Mouse (Mus musculus): ENCODE measurements around the gene C1qtnf12. TPM values are rescaled to one million over a fixed set of nuclear protein-coding genes. Genes with fewer than 3 reads are reported as not detected.

Gene C1qtnf12
- polyA plus RNA-seq, 1 experiment, result 31.6 TPM

GRCm38 (mm10) chr4:155981436-155982082 lies 19.4 kb downstream of the C1qtnf12 start:
- TF ChIP-seq POLR2A (IDR thresholded peaks at IDR 0.05; ENCODE audit: control insufficient read depth, low read depth, low read length), result no peak
- no peak for TF ChIP-seq CTCF (IDR thresholded peaks at IDR 0.05; ENCODE audit: control insufficient read depth, insufficient read depth, insufficient replicate concordance, low read depth, low read length)
- Histone ChIP-seq H3K4me3 (ENCODE audit: control insufficient read depth, low read depth, low read length) (no peak overlapping the region), H3K27me3 (ENCODE audit: control insufficient read depth, insufficient read depth, low read length) (no peaks in the 10 kb centered on the region), H3K36me3 (ENCODE audit: control insufficient read depth, insufficient read depth, low read length) (no peaks in the 10 kb centered on the region), H3K27ac (ENCODE audit: control insufficient read depth, insufficient read depth, low read depth, low read length) (no peak overlapping the region), H3K4me1 (ENCODE audit: control insufficient read depth, insufficient read depth, low read length) (no peaks in the 10 kb centered on the region; the same call in 1 of the 2 replicates)

DNA sequence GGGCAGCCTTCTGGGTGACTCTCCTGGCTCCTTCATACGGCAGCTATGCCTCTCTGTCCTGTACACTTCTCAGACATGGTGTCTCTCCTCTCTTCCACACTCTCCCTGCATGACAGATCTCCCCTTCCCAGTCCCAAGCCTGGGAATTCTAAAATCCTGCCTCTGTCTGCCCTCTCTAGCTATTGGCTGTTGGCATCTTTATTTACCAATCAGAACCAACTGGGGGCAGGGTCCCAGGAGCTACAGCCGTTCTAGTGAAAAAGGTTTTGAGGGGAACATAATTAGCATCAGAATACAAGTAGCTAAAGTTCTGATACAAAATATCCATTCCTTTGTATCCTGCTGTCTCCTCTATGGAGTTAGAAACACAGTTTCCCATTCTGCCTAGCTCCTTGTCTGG lies 21.7 kb downstream of the C1qtnf12 start:
- no peaks in the 10 kb centered on the region; the same call in 1 of the 2 replicates for H3K4me1 ChIP-seq (ENCODE audit: control insufficient read depth, insufficient read depth, low read length)
- TF ChIP-seq POLR2A (IDR thresholded peaks at IDR 0.05; ENCODE audit: control insufficient read depth, low read depth, low read length) (no peak), CTCF (IDR thresholded peaks at IDR 0.05; ENCODE audit: control insufficient read depth, insufficient read depth, insufficient replicate concordance, low read depth, low read length) (no peak)

DNA sequence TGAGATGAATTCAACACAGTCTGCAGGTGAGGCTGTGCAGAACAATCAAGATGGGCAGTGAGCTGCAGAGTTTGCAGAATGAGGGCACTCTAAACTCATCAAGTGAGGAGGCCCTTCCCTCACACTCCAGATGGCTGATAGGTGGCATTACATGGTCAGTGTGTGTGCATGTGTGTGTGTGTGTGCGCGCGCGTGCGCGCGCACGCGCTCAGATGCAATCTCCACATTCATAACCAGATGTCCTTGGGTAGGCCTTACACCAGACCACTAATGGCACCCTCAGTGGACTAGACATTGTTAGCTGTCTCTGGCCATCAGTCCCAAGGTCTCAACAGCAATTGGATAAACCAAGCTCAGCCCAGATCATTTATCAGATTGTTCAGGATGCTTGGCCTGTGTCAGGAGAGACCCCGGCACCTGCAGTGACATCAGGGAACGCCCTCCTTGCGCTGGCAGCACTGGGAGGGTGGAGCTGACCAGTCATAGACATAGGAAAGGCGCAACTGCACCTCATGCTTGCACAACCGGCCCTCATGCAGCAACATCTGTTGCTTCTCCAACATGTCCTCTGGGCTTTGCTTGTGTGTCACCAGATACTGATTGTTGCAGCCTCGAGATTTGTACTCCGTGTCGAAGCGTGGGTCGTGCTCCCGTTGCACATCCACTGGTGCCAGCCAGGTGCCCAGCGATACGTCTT lies 29.2 kb downstream of the C1qtnf12 start:
- peaks cover 10% of the 10 kb centered on the region for H3K4me1 ChIP-seq (ENCODE audit: control insufficient read depth, insufficient read depth, low read length)
- peak overlapping the region; percentile 92 for H3K4me3 ChIP-seq (ENCODE audit: control insufficient read depth, low read depth, low read length)
- TF ChIP-seq CTCF (IDR thresholded peaks at IDR 0.05; ENCODE audit: control insufficient read depth, insufficient read depth, insufficient replicate concordance, low read depth, low read length), result no peak
- no peak for TF ChIP-seq POLR2A (IDR thresholded peaks at IDR 0.05; ENCODE audit: control insufficient read depth, low read depth, low read length)
- no peaks in the 10 kb centered on the region for H3K27me3 ChIP-seq (ENCODE audit: control insufficient read depth, insufficient read depth, low read length)
- H3K27ac ChIP-seq (ENCODE audit: control insufficient read depth, insufficient read depth, low read depth, low read length), result peak overlapping the region; percentile 88; the same call in 1 of the 2 replicates
- no peaks in the 10 kb centered on the region for H3K36me3 ChIP-seq (ENCODE audit: control insufficient read depth, insufficient read depth, low read length)

More for the DNA sequence above, 21.7 kb downstream of the C1qtnf12 start:
- Histone ChIP-seq H3K27me3 (ENCODE audit: control insufficient read depth, insufficient read depth, low read length) (no peaks in the 10 kb centered on the region), H3K4me3 (ENCODE audit: control insufficient read depth, low read depth, low read length) (peak overlapping the region; percentile 53), H3K27ac (ENCODE audit: control insufficient read depth, insufficient read depth, low read depth, low read length) (no peak overlapping the region), H3K36me3 (ENCODE audit: control insufficient read depth, insufficient read depth, low read length) (no peaks in the 10 kb centered on the region)

GRCm38 (mm10) chr4:155991908-155992230 lies 29.8 kb downstream of the C1qtnf12 start:
- peak overlapping the region; percentile 88 for H3K27ac ChIP-seq (ENCODE audit: control insufficient read depth, insufficient read depth, low read depth, low read length)

DNA sequence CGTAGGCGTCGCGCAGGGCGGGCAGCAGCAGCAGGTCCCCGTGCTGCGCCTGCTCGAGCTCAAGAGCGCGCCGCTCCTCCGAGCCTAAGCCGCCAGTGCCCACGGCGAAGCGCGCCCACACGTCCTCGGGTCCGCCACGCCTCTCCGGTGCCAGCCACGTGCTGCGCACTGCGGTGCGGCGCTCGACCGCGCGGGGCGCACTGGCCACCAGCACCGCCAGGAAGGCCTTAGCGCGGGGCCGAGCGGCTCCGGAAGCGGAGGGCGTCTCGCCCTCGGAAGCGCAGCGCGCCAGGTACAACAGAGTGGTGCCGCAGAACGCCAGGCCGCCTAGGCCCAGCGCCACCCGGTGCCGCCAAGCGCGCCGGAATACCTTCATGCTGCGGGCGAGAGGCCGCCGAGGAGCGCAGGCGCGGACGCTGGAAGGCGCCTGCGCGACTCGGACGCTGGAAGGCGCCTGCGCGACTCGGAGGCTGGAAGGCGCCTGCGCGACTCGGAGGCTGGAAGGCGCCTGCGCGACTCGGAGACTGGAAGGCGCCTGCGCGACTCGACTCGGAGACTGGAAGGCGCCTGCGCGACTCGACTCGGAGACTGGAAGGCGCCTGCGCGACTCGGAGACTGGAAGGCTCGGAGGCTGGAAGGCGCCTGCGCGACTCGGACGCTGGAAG lies 30.3 kb downstream of the C1qtnf12 start, which contains the start of the genes B3galt6 and Sdf4:
Gene B3galt6, minus strand, starts transcription at position 409 of the 665 bp plus-strand sequence.
Gene Sdf4, plus strand, starts transcription at position 632 of the 665 bp plus-strand sequence.
- TF ChIP-seq CTCF (IDR thresholded peaks at IDR 0.05; ENCODE audit: control insufficient read depth, insufficient read depth, insufficient replicate concordance, low read depth, low read length), result peak; percentile 69
- TF ChIP-seq POLR2A (IDR thresholded peaks at IDR 0.05; ENCODE audit: control insufficient read depth, low read depth, low read length), result peak; percentile 76
- H3K36me3 ChIP-seq (ENCODE audit: control insufficient read depth, insufficient read depth, low read length), result no peaks in the 10 kb centered on the region
- no peaks in the 10 kb centered on the region for H3K27me3 ChIP-seq (ENCODE audit: control insufficient read depth, insufficient read depth, low read length)
- H3K4me3 ChIP-seq (ENCODE audit: control insufficient read depth, low read depth, low read length), result peak within 1 kb of the TSS; percentile 92
- peak within 1 kb of the TSS; percentile 94 for H3K27ac ChIP-seq (ENCODE audit: control insufficient read depth, insufficient read depth, low read depth, low read length)
- H3K4me1 ChIP-seq (ENCODE audit: control insufficient read depth, insufficient read depth, low read length), result peaks cover 10% of the 10 kb centered on the region

More at GRCm38 (mm10) chr4:155991908-155992230, 29.8 kb downstream of the C1qtnf12 start:
- H3K4me3 ChIP-seq (ENCODE audit: control insufficient read depth, low read depth, low read length), result peak overlapping the region; percentile 92
- no peak for TF ChIP-seq CTCF (IDR thresholded peaks at IDR 0.05; ENCODE audit: control insufficient read depth, insufficient read depth, insufficient replicate concordance, low read depth, low read length)
- no peak for TF ChIP-seq POLR2A (IDR thresholded peaks at IDR 0.05; ENCODE audit: control insufficient read depth, low read depth, low read length)
- H3K27me3 ChIP-seq (ENCODE audit: control insufficient read depth, insufficient read depth, low read length), result no peaks in the 10 kb centered on the region
- no peaks in the 10 kb centered on the region for H3K36me3 ChIP-seq (ENCODE audit: control insufficient read depth, insufficient read depth, low read length)
- H3K4me1 ChIP-seq (ENCODE audit: control insufficient read depth, insufficient read depth, low read length), result peaks cover 10% of the 10 kb centered on the region

- Histone ChIP-seq H3K36me3 (ENCODE audit: control insufficient read depth, insufficient read depth, low read length) (no peaks in the 10 kb centered on the region; the same call in 1 of the 2 replicates), H3K4me1 (ENCODE audit: control insufficient read depth, insufficient read depth, low read length) (peaks cover 10% of the 10 kb centered on the region), H3K27ac (ENCODE audit: control insufficient read depth, insufficient read depth, low read depth, low read length) (peak overlapping the region; percentile 94), H3K4me3 (ENCODE audit: control insufficient read depth, low read depth, low read length) (peak overlapping the region; percentile 91), H3K27me3 (ENCODE audit: control insufficient read depth, insufficient read depth, low read length) (no peaks in the 10 kb centered on the region)
- TF ChIP-seq POLR2A (IDR thresholded peaks at IDR 0.05; ENCODE audit: control insufficient read depth, low read depth, low read length) (peak; percentile 12; the same call in 1 of the 2 replicates), CTCF (IDR thresholded peaks at IDR 0.05; ENCODE audit: control insufficient read depth, insufficient read depth, insufficient replicate concordance, low read depth, low read length) (no peak)
Measured at GRCm38 (mm10) chr4:155992906-155993547, 30.9 kb downstream of the C1qtnf12 start.

Data from testis, adult 2 months (tissue).